32 mouse cellular contexts compared by ENCODE assay signal in genomic region chr9:66038082-66038481, GRCm38 (mm10). TPM values are rescaled to one million over a fixed set of nuclear protein-coding genes. Genes with fewer than 3 reads are reported as not detected.
DNase-seq lines count a peak whose midpoint lies in the region; TF ChIP-seq lines count a peak whose summit lies in the region.
"Had no signal": no experiment of that assay in that cellular context is flagged by ENCODE, and none has a peak within 500 bp of the region (broad histone marks: within the 10 kb centered on the region; RNA-seq: fewer than 3 reads in every experiment).

No protein-coding gene starts in this region.

- peak; percentile 55 to 77 for DNase-seq in frontal cortex, adult 2 months (ENCODE audit: extremely low spot score in 1 of 2, low spot score in 1 of 2)
- no peak for DNase-seq in frontal cortex, postnatal 10 days (ENCODE audit: low spot score in 2 of 2)
- peak; percentile 59 to 68 for DNase-seq in layer of hippocampus, adult 2 months (ENCODE audit: low spot score in 2 of 2)
- DNase-seq in layer of hippocampus, postnatal 25 days (ENCODE audit: extremely low spot score in 1 of 2, low spot score in 1 of 2) = no peak
- peak; percentile 56 to 65 for DNase-seq in right cerebral cortex, adult 2 months (ENCODE audit: low spot score in 2 of 2)
- DNase-seq in right cerebral cortex, postnatal 10 days (ENCODE audit: low spot score in 2 of 2) = no peak
- DNase-seq in right cerebral cortex, postnatal 36 days (ENCODE audit: low spot score in 2 of 2) = peak; percentile 52 to 65
- DNase-seq in kidney, postnatal 14 days = no peak
- DNase-seq: adrenal gland, adult 8-10 months; cerebellum, adult 8-10 months; cerebellum, postnatal 25 days; forebrain, postnatal 0 days; heart, postnatal 36 days; kidney, adult 2 months; kidney, postnatal 4 days; liver, postnatal 0 days; retina, postnatal 1 day; spleen, adult 18-20 months; thymus, adult 18-20 months; thymus, postnatal 36 days had no signal

- no peak for TF ChIP-seq CTCF in layer of hippocampus, adult 2 months (conservative IDR thresholded peaks at IDR 0.05)

- H3K4me3 ChIP-seq in layer of hippocampus, adult 2 months = no peak overlapping the region
- H3K4me3 ChIP-seq: embryonic facial prominence, embryonic 10.5 days; embryonic facial prominence, embryonic 15.5 days; forebrain, embryonic 12.5 days; heart, embryonic 15.5 days; hindbrain, embryonic 12.5 days; intestine, embryonic 15.5 days; limb, embryonic 13.5 days; liver, embryonic 12.5 days; midbrain, embryonic 13.5 days had no signal

- H3K27ac ChIP-seq in layer of hippocampus, adult 2 months = peak overlapping the region; percentile 86
- H3K27ac ChIP-seq: embryonic facial prominence, embryonic 10.5 days; embryonic facial prominence, embryonic 15.5 days; forebrain, embryonic 12.5 days; heart, embryonic 15.5 days; hindbrain, embryonic 12.5 days; hindbrain, postnatal 0 days; intestine, embryonic 15.5 days; limb, embryonic 13.5 days; liver, embryonic 12.5 days; macrophage; midbrain, embryonic 13.5 days had no signal

RNA-seq across cellular contexts. Expression of gene Ppib, which starts 21.9 kb away (rescaled TPM):
- 239 and 279 TPM in 2 replicates for polyA plus RNA-seq in frontal cortex, adult 2 months (2012; rRNA removed)
- 100 to 1,000 TPM; 195 to 201 TPM for total RNA-seq in layer of hippocampus, adult 2 months (2021)
- total RNA-seq in layer of hippocampus, postnatal 25 days (2021) = 100 to 1,000 TPM; 229 to 238 TPM

RNA-seq across cellular contexts. Expression of gene Snx22, which starts 31.4 kb away (rescaled TPM):
- polyA plus RNA-seq in frontal cortex, adult 2 months (2012; rRNA removed) = 6.2 TPM in 2 replicates
- total RNA-seq in layer of hippocampus, adult 2 months (2021) = 1 to 10 TPM; 4.6 to 6.9 TPM
- 1 to 10 TPM; 4.9 to 6.3 TPM for total RNA-seq in layer of hippocampus, postnatal 25 days (2021)
- polyA plus RNA-seq: G1E had no signal

Comparison
In these comparisons a context has a peak if more than half of its experiments do, and no peak if none do; other contexts are left out.
1. DNase-seq: peak in frontal cortex, adult 2 months (2 of 2), layer of hippocampus, adult 2 months (2 of 2), right cerebral cortex, adult 2 months (2 of 2) and right cerebral cortex, postnatal 36 days (2 of 2); none in frontal cortex, postnatal 10 days (0 of 2), layer of hippocampus, postnatal 25 days (0 of 2), right cerebral cortex, postnatal 10 days (0 of 2) and kidney, postnatal 14 days (single experiment).